In the genomic region with DNA sequence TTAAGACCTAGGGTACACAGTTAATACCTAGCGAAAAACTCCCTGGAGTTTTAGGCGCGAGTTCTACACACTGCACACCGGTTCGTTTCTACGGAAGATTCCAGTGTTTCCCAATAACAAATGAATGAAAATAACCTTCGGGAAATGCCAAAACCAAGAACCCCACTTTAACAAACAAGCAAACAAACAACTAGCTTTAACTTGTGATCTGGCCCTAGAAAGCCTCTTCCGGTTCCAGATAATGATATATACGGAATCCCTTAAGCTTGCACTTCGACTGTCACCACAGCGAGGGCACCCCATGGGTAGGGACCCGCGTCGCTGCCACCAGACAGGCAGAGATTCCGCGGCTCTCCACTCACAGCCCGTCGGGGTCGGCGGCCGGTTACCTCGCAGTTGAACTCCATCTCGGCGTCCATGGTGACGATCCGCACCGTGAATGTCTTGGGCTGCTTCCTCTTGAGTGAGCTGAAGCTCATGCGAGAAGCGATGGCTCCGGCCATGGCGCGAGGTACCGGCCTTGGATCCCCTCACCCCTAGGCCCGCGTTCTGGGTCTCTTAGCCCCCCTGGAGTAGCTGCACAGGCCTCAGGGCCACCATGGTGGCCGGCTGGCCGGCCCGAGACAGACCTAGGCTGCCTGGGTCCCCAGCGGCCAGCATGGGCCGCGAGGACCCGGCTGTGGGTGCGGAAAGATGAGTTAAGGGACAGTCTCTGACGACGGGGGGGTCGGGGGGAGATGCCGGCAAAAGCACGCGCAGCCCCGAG, we compare ENCODE assay signal across 8 mouse cellular contexts. TPM values are rescaled to one million over a fixed set of nuclear protein-coding genes. Genes with fewer than 3 reads are reported as not detected.
DNase-seq lines count a peak whose midpoint lies in the region; ATAC-seq lines count a peak whose summit lies in the region.

No protein-coding gene starts in this region.

- H3K4me2 ChIP-seq in forebrain, embryonic 14.5 days (ENCODE audit: low read length) = peak overlapping the region; percentile 67
- H3K4me2 ChIP-seq in hindbrain, embryonic 13.5 days = peak overlapping the region; percentile 65

- DNase-seq in MN1 (ENCODE audit: low spot score) = peak; percentile 64
- DNase-seq in brain, embryonic 18.5 days (ENCODE audit: low read depth, low spot score) = peak; percentile 3
- peak; percentile 42 for DNase-seq in forebrain, embryonic 14.5 days (ENCODE audit: low spot score)
- peak; percentile 18 to 27 for DNase-seq in left cerebral cortex, postnatal 25 days (ENCODE audit: low spot score in 2 of 2)
- DNase-seq in right cerebral cortex, postnatal 4 days = peak; percentile 35
- peak; percentile 67 for DNase-seq in yolk sac, embryonic 10.5 days (ENCODE audit: low spot score)

- 1% methylated on average over 50 of the region's 50 CpGs for WGBS in forebrain, embryonic 14.5 days
- WGBS in hindbrain, embryonic 13.5 days = under 1% methylated on average over 50 of the region's 50 CpGs

- no peaks in the 10 kb centered on the region for H3K27me3 ChIP-seq in forebrain, embryonic 14.5 days (replicated peaks; ENCODE audit: control insufficient read depth, insufficient read depth, low read length)
- H3K27me3 ChIP-seq in hindbrain, embryonic 13.5 days = no peaks in the 10 kb centered on the region
- H3K27me3 ChIP-seq in megakaryocyte, embryonic 14.5 days (replicated peaks) = no peaks in the 10 kb centered on the region

- H3K27ac ChIP-seq in forebrain, embryonic 14.5 days (ENCODE audit: low read depth, low read length) = peak overlapping the region; percentile 71
- peak overlapping the region; percentile 91 for H3K27ac ChIP-seq in hindbrain, embryonic 13.5 days

- peak overlapping the region; percentile 93 for H3K4me3 ChIP-seq in forebrain, embryonic 14.5 days (ENCODE audit: low read depth, low read length)
- H3K4me3 ChIP-seq in hindbrain, embryonic 13.5 days = peak overlapping the region; percentile 85
- H3K4me3 ChIP-seq in megakaryocyte, embryonic 14.5 days (replicated peaks) = peak overlapping the region; percentile 98

- no peaks in the 10 kb centered on the region for H3K36me3 ChIP-seq in forebrain, embryonic 14.5 days (ENCODE audit: control insufficient read depth, insufficient read depth, low read length)
- no peaks in the 10 kb centered on the region for H3K36me3 ChIP-seq in hindbrain, embryonic 13.5 days
- H3K36me3 ChIP-seq in megakaryocyte, embryonic 14.5 days (replicated peaks; ENCODE audit: low read length) = peaks cover 7% of the 10 kb centered on the region

- H3K9me3 ChIP-seq in forebrain, embryonic 14.5 days (replicated peaks; ENCODE audit: control insufficient read depth, low read length) = no peaks in the 10 kb centered on the region
- no peaks in the 10 kb centered on the region for H3K9me3 ChIP-seq in hindbrain, embryonic 13.5 days
- peaks cover 11% of the 10 kb centered on the region; the same call in 1 of the 2 replicates for H3K9me3 ChIP-seq in megakaryocyte, embryonic 14.5 days

- H3K9ac ChIP-seq in forebrain, embryonic 14.5 days (ENCODE audit: low read length) = peak overlapping the region; percentile 92
- peak overlapping the region; percentile 93 for H3K9ac ChIP-seq in hindbrain, embryonic 13.5 days

- peaks cover 12% of the 10 kb centered on the region for H3K4me1 ChIP-seq in forebrain, embryonic 14.5 days (ENCODE audit: control insufficient read depth, insufficient read depth, low read length)
- H3K4me1 ChIP-seq in hindbrain, embryonic 13.5 days (replicated peaks) = peaks cover 23% of the 10 kb centered on the region
- peaks cover 27% of the 10 kb centered on the region for H3K4me1 ChIP-seq in megakaryocyte, embryonic 14.5 days

- ATAC-seq in forebrain, embryonic 14.5 days = no peak; the same call in 1 of the 2 replicates
- ATAC-seq in hindbrain, embryonic 13.5 days (ENCODE audit: low FRiP score) = peak; percentile 80

- intact Hi-C loops in left cerebral cortex, postnatal 25 days (cut with DNase I) = no loop called here

RNA-seq across cellular contexts. Expression of a gene that starts 0.7 kb away (rescaled TPM):
- polyA plus RNA-seq in forebrain, embryonic 14.5 days (2014; fragmentation: Nextera tagmentation; extraction: Ambion mirVana) = 44.9 and 56.2 TPM in 2 replicates
- polyA plus RNA-seq in hindbrain, embryonic 13.5 days (2015; fragmentation: Nextera tagmentation; extraction: Ambion mirVana) = 64.4 and 67.0 TPM in 2 replicates
- 10 to 100 TPM; 76.2 to 76.5 TPM for total RNA-seq in left cerebral cortex, postnatal 25 days (2021)
- polyA plus RNA-seq in megakaryocyte, embryonic 14.5 days (2012; ENCODE audit: insufficient read depth, low replicate concordance) = 21.2 and 59.3 TPM in 2 replicates

RNA-seq across cellular contexts. Expression of a gene that starts 25.1 kb away (rescaled TPM):
- polyA plus RNA-seq in forebrain, embryonic 14.5 days (2014; fragmentation: Nextera tagmentation; extraction: Ambion mirVana) = 119 and 122 TPM in 2 replicates
- polyA plus RNA-seq in hindbrain, embryonic 13.5 days (2015; fragmentation: Nextera tagmentation; extraction: Ambion mirVana) = 134 and 142 TPM in 2 replicates
- 10 to 100 TPM; 76.3 to 86.3 TPM for total RNA-seq in left cerebral cortex, postnatal 25 days (2021)
- 9.5 TPM in 1 of 2 replicates, not detected in the other for polyA plus RNA-seq in megakaryocyte, embryonic 14.5 days (2012; ENCODE audit: insufficient read depth, low replicate concordance)

RNA-seq across cellular contexts. Expression of a gene that starts 46.5 kb away (rescaled TPM):
- 72.8 and 77.5 TPM in 2 replicates for polyA plus RNA-seq in forebrain, embryonic 14.5 days (2014; fragmentation: Nextera tagmentation; extraction: Ambion mirVana)
- polyA plus RNA-seq in hindbrain, embryonic 13.5 days (2015; fragmentation: Nextera tagmentation; extraction: Ambion mirVana) = 55.9 and 57.3 TPM in 2 replicates
- 10 to 100 TPM; 34.4 to 37.6 TPM for total RNA-seq in left cerebral cortex, postnatal 25 days (2021)
- polyA plus RNA-seq in megakaryocyte, embryonic 14.5 days (2012; ENCODE audit: insufficient read depth, low replicate concordance) = 1.1 and 3.9 TPM in 2 replicates

Comparison
In these comparisons a context has a peak if more than half of its experiments do, and no peak if none do; other contexts are left out.
1. DNase-seq: peak in every context shown above with its lines; median percentile 67 in yolk sac, embryonic 10.5 days; 64 in MN1; 42 in forebrain, embryonic 14.5 days; 35 in right cerebral cortex, postnatal 4 days; 22 in left cerebral cortex, postnatal 25 days; 3 in brain, embryonic 18.5 days.
2. RNA of a gene that starts 25.1 kb away (polyA plus RNA-seq): 134 to 142 TPM in hindbrain, embryonic 13.5 days and 119 to 122 TPM in forebrain, embryonic 14.5 days; 9.5 TPM in megakaryocyte, embryonic 14.5 days; every median in the first group is over 10 times any median in the second.
3. RNA of a gene that starts 46.5 kb away (polyA plus RNA-seq): 72.8 to 77.5 TPM in forebrain, embryonic 14.5 days and 55.9 to 57.3 TPM in hindbrain, embryonic 13.5 days; 1.1 to 3.9 TPM in megakaryocyte, embryonic 14.5 days; every median in the first group is over 10 times any median in the second.
4. Peak in every context shown above with its lines, with median percentiles within 50 percentile points of each other: H3K4me3 ChIP-seq.